Mouse (Mus musculus) forebrain, embryonic 12.5 days (tissue): Measurements from ENCODE around the gene Myo18a. TPM values are rescaled to one million over a fixed set of nuclear protein-coding genes. Genes with fewer than 3 reads are reported as not detected.

Experiments
- ATAC-seq: fragments of 200-750 bp; cut with Nextera tagmentation; 2 replicates; pipeline ENCODE4 v1.8.0; 2017; ENCODE audit warnings: moderate TSS enrichment; ENCODE audit not compliant: low FRiP score
- H3K27ac ChIP-seq: fragments of 300-500 bp; sonication (generic); 2 replicates; pipeline ENCODE4 v1.5.1; 2016; ENCODE audit warnings: mild to moderate bottlenecking
- H3K27me3 ChIP-seq: fragments of 300-500 bp; sonication (generic); 2 replicates; pipeline ENCODE4 v1.6.1; 2016; ENCODE audit warnings: mild to moderate bottlenecking
- H3K36me3 ChIP-seq: fragments of 300-500 bp; sonication (generic); replicated peaks from 2 replicates; pipeline ENCODE4 v1.6.1; 2016; ENCODE audit warnings: mild to moderate bottlenecking
- H3K4me1 ChIP-seq: fragments of 300-500 bp; sonication (generic); 2 replicates; pipeline ENCODE4 v1.6.1; 2016
- H3K4me2 ChIP-seq: fragments of 300-500 bp; sonication (generic); 2 replicates; pipeline ENCODE4 v1.6.1; 2016; ENCODE audit warnings: mild to moderate bottlenecking, moderate library complexity
- H3K4me3 ChIP-seq: fragments of 300-500 bp; sonication (generic); replicated peaks from 2 replicates; pipeline ENCODE4 v1.5.1; 2016; ENCODE audit warnings: mild to moderate bottlenecking
- H3K9ac ChIP-seq: fragments of 300-500 bp; sonication (generic); 2 replicates; pipeline ENCODE4 v1.6.1; 2016; ENCODE audit warnings: mild to moderate bottlenecking
- H3K9me3 ChIP-seq: fragments of 300-500 bp; sonication (generic); 2 replicates; pipeline ENCODE4 v1.6.1; 2016
- WGBS: fragments of 180-500 bp; shearing (Covaris S2); methylation state at CpG from one replicate; pipeline ENCODE4 v1.1.7; 2016; 5-methylcytosine and 5-hydroxymethylcytosine counted together
- polyA plus RNA-seq: library from polyadenylated mRNA; unstranded; fragments of >200 nt; fragmentation: Nextera tagmentation; extraction: Ambion mirVana; gene quantifications from 2 replicates; pipeline ENCODE4 v1.2.1, GENCODE M21; 2016

Myo18a gene
- polyA plus RNA-seq, 1 experiment from 2014 or later: 49.4 TPM

DNA sequence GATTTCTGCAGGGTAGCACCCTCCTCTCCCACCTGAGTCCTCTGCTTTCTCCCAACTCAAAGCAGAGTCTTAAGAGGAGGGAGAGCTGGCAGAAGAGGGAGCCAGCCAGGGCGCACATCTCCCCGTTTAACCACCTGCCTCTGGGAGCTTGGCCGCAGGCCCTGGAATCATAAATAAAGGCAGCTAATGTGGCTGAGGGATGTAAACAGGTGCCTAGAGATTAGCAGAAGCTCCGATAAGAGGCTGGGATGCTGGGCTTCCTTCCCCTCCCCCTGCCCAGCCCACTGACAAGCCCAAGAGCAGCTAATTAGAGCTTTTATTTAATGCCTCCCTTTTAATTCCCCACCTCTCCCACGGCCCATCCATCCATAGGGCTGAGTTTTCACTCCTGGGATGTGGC is 85.1 kb downstream of the Myo18a start:
- Histone ChIP-seq H3K4me2 (no peak overlapping the region; the same call in 1 of the 2 replicates), H3K4me1 (peaks cover 61% of the 10 kb centered on the region), H3K9me3 (no peaks in the 10 kb centered on the region), H3K27ac (peak overlapping the region; percentile 76), H3K27me3 (peaks cover 30% of the 10 kb centered on the region), H3K36me3 (peaks cover 59% of the 10 kb centered on the region), H3K9ac (0 out of 2 replicates have a peak overlapping the region, but pooled peaks have one; percentile 25), H3K4me3 (no peak overlapping the region)
- 0 out of 2 replicates have a peak, but pooled peaks have one; percentile 18 for ATAC-seq
- 15% methylated on average over 5 of the region's 5 CpGs for WGBS

DNA sequence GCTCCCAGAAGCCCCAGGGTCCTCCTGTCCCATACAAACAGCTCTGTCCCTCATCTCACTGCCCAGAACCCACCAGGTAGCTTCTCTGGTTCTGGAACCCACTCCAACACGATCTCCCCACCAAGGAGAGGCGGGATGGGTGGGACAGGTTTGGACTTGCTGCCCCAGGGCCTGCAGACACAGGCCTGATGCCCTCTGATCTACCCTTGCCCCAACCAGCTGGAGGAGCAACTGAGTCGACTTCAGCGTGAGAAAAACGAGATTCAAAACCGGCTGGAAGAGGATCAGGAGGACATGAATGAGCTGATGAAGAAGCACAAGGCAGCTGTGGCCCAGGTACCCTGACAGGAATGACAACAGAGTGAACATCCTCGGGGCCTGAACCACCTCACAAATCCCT is 86.1 kb downstream of the Myo18a start:
- Histone ChIP-seq H3K4me2 (no peak overlapping the region), H3K4me3 (no peak overlapping the region), H3K27ac (no peak overlapping the region), H3K9me3 (no peaks in the 10 kb centered on the region), H3K27me3 (peaks cover 30% of the 10 kb centered on the region), H3K36me3 (peaks cover 59% of the 10 kb centered on the region), H3K4me1 (peaks cover 54% of the 10 kb centered on the region), H3K9ac (no peak overlapping the region)
- 77% methylated on average over 7 of the region's 7 CpGs for WGBS
- ATAC-seq: no peak

GRCm38 (mm10) chr11:77850401-77851244 is 87.6 kb downstream of the Myo18a start:
- Histone ChIP-seq H3K9ac (peak overlapping the region; percentile 39; the same call in 1 of the 2 replicates), H3K4me3 (peak overlapping the region; percentile 10; the same call in 1 of the 2 replicates), H3K27ac (peak overlapping the region; percentile 89), H3K4me1 (peaks cover 68% of the 10 kb centered on the region), H3K36me3 (peaks cover 58% of the 10 kb centered on the region), H3K9me3 (no peaks in the 10 kb centered on the region), H3K27me3 (peaks cover 34% of the 10 kb centered on the region), H3K4me2 (peak overlapping the region; percentile 27; the same call in 1 of the 2 replicates)
- 41% methylated on average over 24 of the region's 24 CpGs for WGBS
- ATAC-seq: peak; percentile 79

GRCm38 (mm10) chr11:77851483-77852010 is 88.5 kb downstream of the Myo18a start:
- H3K36me3 ChIP-seq: peaks cover 49% of the 10 kb centered on the region

GRCm38 (mm10) chr11:77852195-77852594 is 89.1 kb downstream of the Myo18a start:
- Histone ChIP-seq H3K9ac (no peak overlapping the region), H3K9me3 (no peaks in the 10 kb centered on the region), H3K27me3 (peaks cover 20% of the 10 kb centered on the region), H3K4me3 (no peak overlapping the region), H3K4me1 (peaks cover 67% of the 10 kb centered on the region), H3K27ac (no peak overlapping the region), H3K36me3 (peaks cover 42% of the 10 kb centered on the region), H3K4me2 (no peak overlapping the region)
- ATAC-seq: no peak
- 68% methylated on average over 3 of the region's 3 CpGs for WGBS

More at GRCm38 (mm10) chr11:77851483-77852010, 88.5 kb downstream of the Myo18a start:
- 75% methylated on average over 6 of the region's 6 CpGs for WGBS
- Histone ChIP-seq H3K4me3 (no peak overlapping the region), H3K27ac (peak overlapping the region; percentile 89), H3K27me3 (peaks cover 26% of the 10 kb centered on the region), H3K4me1 (peaks cover 70% of the 10 kb centered on the region), H3K9ac (0 out of 2 replicates have a peak overlapping the region, but pooled peaks have one; percentile 38), H3K9me3 (no peaks in the 10 kb centered on the region), H3K4me2 (no peak overlapping the region)
- ATAC-seq: 0 out of 2 replicates have a peak, but pooled peaks have one; percentile 7

DNA sequence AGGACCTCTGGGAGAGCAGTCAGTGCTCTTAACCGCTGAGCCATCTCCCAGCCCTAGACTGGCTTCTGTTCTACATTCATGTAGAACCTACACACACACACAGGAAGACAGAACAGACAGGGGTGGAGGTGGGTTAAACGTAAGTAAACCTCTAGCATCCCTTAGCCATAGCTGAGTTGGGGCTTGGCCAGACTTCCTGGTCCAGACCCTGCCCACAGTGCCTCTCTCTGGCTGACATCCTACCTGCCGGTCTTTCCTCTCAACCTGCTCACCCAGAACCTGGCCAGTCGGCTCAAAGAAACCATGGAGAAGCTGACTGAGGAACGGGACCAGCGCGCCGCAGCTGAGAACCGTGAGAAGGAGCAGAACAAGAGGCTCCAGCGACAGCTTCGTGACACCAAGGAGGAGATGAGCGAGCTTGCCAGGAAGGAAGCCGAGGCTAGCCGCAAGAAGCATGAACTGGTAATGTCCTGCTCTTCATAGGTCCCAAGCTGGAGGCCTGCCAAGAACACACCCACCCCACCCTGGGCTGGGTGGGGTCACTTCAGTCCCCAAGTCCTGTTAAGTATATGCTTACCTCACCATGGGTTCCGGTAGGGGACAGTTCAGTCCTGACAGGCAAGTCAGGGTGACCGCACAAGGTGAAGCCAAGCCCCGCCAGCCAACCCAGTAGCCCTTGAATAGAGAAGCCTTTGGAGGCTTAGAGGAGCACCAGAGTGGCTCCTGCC is 90.1 kb downstream of the Myo18a start:
- Histone ChIP-seq H3K36me3 (peaks cover 44% of the 10 kb centered on the region), H3K27me3 (peaks cover 24% of the 10 kb centered on the region; the same call in 1 of the 2 replicates), H3K4me3 (no peak overlapping the region), H3K9ac (no peak overlapping the region), H3K9me3 (no peaks in the 10 kb centered on the region), H3K27ac (no peak overlapping the region), H3K4me2 (no peak overlapping the region), H3K4me1 (peaks cover 65% of the 10 kb centered on the region)
- 96% methylated on average over 17 of the region's 17 CpGs for WGBS
- no peak for ATAC-seq

DNA sequence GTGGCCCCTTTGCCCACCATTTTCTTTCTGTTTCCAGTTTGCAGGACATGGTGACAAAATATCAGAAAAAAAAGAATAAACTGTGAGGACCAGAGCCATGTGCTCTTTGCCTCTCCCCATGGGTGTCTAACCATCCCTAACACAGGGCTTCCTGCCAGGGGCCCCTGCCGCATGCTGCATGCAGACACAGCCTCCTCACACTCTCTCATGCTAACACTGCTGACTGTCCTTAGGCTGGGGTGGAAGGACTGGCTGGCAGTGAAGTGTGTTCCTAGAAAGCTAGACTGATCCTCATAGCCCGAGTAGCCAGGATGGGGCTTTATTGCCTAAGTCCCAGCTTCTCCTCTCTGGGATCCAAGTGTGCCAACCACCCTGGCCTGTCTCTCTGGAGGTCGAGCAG is 91.6 kb downstream of the Myo18a start:
- no peaks in the 10 kb centered on the region for H3K9me3 ChIP-seq
- H3K36me3 ChIP-seq: peaks cover 47% of the 10 kb centered on the region
- H3K27me3 ChIP-seq: peaks cover 30% of the 10 kb centered on the region
- 69% methylated on average over 3 of the region's 3 CpGs for WGBS
- peaks cover 66% of the 10 kb centered on the region for H3K4me1 ChIP-seq
- H3K4me2 ChIP-seq: no peak overlapping the region
- H3K27ac ChIP-seq: peak overlapping the region; percentile 43; the same call in 1 of the 2 replicates
- H3K9ac ChIP-seq: peak overlapping the region; percentile 22; the same call in 1 of the 2 replicates
- no peak overlapping the region for H3K4me3 ChIP-seq
- ATAC-seq: no peak

GRCm38 (mm10) chr11:77855396-77855795 is 92.3 kb downstream of the Myo18a start:
- WGBS: 51% methylated on average over 15 of the region's 15 CpGs
- Histone ChIP-seq H3K4me3 (no peak overlapping the region), H3K4me1 (peaks cover 59% of the 10 kb centered on the region), H3K36me3 (peaks cover 49% of the 10 kb centered on the region), H3K27me3 (peaks cover 32% of the 10 kb centered on the region), H3K9ac (0 out of 2 replicates have a peak overlapping the region, but pooled peaks have one; percentile 22), H3K9me3 (no peaks in the 10 kb centered on the region), H3K27ac (peak overlapping the region; percentile 43), H3K4me2 (no peak overlapping the region)
- no peak for ATAC-seq

DNA sequence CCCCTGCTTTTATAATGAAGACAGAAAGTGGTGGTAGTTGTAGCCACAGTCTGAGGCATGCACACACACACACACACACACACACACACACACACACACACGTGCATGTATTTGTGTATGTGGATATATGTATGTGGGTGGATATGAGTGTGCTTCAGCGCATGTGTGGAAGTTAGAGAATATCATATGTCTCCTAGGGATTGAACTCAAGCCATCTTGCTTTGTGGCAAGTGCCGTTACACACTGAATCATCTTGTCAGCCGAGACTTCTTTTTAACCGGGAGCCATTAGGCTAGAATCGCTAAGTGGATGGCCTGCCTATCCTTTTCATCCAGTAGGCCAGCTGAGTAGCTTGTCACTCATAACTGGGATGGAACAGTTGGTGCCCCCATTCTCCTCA is 94.0 kb downstream of the Myo18a start:
- Histone ChIP-seq H3K27ac (no peak overlapping the region), H3K9ac (no peak overlapping the region), H3K4me1 (peaks cover 53% of the 10 kb centered on the region), H3K4me2 (no peak overlapping the region), H3K9me3 (no peaks in the 10 kb centered on the region), H3K36me3 (peaks cover 50% of the 10 kb centered on the region), H3K4me3 (no peak overlapping the region), H3K27me3 (peaks cover 43% of the 10 kb centered on the region)
- WGBS: 87% methylated on average over 6 of the region's 6 CpGs
- ATAC-seq: no peak

DNA sequence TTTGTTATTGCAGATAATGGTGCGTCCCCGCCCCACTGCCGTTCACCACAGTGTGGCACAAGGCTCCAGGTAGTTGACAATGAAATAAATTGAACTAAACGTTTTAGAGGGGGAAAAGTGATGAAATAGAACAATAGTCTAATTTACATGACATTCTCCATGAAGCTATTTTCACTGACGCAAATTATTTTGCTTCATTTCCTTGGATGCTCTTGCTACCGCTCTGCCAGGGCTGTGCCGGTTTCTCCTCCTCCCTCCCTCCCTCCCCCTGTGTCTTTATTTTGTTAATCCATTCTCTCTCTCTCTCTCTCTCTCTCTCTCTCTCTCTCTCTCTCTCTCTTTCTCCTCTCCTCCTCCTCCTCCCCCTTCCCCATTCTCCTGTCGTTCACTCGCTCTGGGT is 95.5 kb downstream of the Myo18a start:
- Histone ChIP-seq H3K36me3 (peaks cover 38% of the 10 kb centered on the region), H3K4me1 (peaks cover 55% of the 10 kb centered on the region), H3K4me3 (no peak overlapping the region), H3K27ac (peak overlapping the region; percentile 72), H3K9ac (0 out of 2 replicates have a peak overlapping the region, but pooled peaks have one; percentile 30), H3K9me3 (no peaks in the 10 kb centered on the region), H3K4me2 (0 out of 2 replicates have a peak overlapping the region, but pooled peaks have one; percentile 4), H3K27me3 (peaks cover 43% of the 10 kb centered on the region)
- 23% methylated on average over 9 of the region's 9 CpGs for WGBS
- ATAC-seq: peak; percentile 43; the same call in 1 of the 2 replicates

GRCm38 (mm10) chr11:77860947-77861346 is 97.9 kb downstream of the Myo18a start:
- H3K36me3 ChIP-seq: peaks cover 31% of the 10 kb centered on the region
- no peak overlapping the region for H3K4me3 ChIP-seq
- no peak for ATAC-seq
- H3K27me3 ChIP-seq: peaks cover 56% of the 10 kb centered on the region
- H3K4me2 ChIP-seq: no peak overlapping the region
- no peak overlapping the region for H3K27ac ChIP-seq
- no peak overlapping the region for H3K9ac ChIP-seq
- 72% methylated on average over 9 of the region's 9 CpGs for WGBS
- no peaks in the 10 kb centered on the region for H3K9me3 ChIP-seq
- H3K4me1 ChIP-seq: peaks cover 55% of the 10 kb centered on the region

- peaks cover 70% of the 10 kb centered on the region for H3K4me1 ChIP-seq
- WGBS: 74% methylated on average over 7 of the region's 7 CpGs
These were observed 99.8 kb downstream of the Myo18a start for GRCm38 (mm10) chr11:77862887-77863286.

More at GRCm38 (mm10) chr11:77862887-77863286, 99.8 kb downstream of the Myo18a start:
- Histone ChIP-seq H3K36me3 (peaks cover 26% of the 10 kb centered on the region), H3K27ac (no peak overlapping the region), H3K9ac (no peak overlapping the region), H3K4me2 (no peak overlapping the region), H3K9me3 (no peaks in the 10 kb centered on the region), H3K4me3 (no peak overlapping the region), H3K27me3 (peaks cover 57% of the 10 kb centered on the region)
- no peak for ATAC-seq
